Mouse (Mus musculus) adrenal gland, postnatal 4 days (tissue): ENCODE results near the gene Pbrm1. TPM values are rescaled to one million over a fixed set of nuclear protein-coding genes. Genes with fewer than 3 reads are reported as not detected.

Source experiments
- DNase-seq, 2 experiments: peaks; one replicate each; pipeline ENCODE4 v3.0.0; 2021 to 2022; ENCODE audit warnings: low spot score in 2 of 2, mixed read lengths in 2 of 2
- total RNA-seq, 2 experiments: library from RNA; stranded (reverse); gene quantifications; 2 replicates each; pipeline ENCODE4 v1.2.3; 2021

The Pbrm1 gene
- total RNA-seq, 2 experiments from 2014 or later: 71.4 to 77.5 TPM

DNA sequence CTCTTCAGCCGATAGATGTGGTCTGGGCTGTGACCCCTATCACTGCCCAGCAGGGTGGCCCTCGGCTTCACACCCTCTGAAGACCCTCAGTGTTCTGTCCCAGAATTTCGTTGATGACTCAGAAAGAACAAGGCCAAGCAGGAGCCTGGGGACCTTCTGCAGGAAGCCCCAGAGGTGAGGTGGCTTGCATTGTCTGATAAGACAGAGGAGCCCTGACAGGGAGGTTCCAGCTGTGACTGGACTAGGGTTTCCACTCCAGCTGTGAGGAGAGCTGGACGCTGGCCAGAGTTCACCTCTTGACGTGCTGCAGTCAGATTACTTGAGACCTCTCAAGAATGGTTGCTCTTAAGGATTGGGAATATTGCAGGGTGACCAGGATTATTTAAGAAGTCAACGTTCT lies 113.1 kb downstream of the Pbrm1 start:
- DNase-seq: no peak

DNA sequence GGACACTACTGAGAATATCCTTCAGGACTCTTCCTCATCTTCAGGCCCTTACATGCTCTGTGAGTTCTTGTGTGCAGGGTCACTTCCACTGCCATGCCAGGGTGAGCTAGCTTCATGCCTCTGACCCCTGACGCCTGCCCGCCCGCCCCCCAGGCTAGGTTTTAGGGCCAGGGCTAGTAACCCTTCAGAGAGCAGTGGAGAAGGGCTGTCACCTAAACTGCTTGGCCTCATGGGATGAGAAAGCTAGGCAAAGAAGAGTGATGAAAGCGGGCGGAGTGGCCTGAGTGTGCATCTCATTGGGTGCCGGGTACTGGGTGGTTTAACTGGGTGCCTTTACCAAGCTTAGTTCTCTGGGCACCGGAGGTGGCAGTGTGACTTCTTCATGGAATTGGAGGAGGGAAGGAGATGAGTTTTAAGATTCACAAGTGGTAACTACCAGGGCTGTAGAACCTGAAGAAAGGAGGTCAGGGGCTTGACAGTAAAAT lies 113.6 kb downstream of the Pbrm1 start:
- no peak for DNase-seq

DNA sequence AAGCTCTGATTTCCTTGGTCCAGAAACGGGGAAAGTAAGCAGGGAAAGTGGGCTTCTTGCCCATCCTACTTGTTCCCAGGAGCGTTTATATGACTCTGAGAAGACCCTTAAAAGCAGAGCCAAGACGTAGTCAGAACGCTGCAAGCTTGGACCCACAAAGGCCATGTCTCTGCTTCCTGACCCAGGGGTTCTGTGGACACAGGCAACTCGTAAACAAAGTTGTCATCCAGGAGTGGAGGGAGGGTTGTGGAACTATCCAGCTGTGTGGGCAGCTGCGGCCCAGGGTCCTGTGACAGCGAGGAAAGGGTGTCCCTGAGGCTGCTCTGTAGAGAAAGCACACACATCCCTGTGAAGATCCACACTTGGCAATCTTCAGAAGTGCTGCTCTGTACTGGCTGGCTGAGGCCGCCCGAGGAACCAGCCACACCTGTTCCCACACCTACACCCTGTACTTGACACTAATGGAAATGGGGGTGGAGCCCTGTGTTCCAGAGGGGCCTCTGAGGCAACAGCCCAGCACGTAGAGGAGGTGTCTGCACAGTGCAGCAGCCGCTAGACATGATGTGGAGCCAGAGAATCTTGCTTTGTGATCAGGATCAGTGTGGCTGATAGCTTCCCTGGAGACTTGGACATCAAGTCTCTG lies 114.2 kb downstream of the Pbrm1 start:
- no peak for DNase-seq

DNA sequence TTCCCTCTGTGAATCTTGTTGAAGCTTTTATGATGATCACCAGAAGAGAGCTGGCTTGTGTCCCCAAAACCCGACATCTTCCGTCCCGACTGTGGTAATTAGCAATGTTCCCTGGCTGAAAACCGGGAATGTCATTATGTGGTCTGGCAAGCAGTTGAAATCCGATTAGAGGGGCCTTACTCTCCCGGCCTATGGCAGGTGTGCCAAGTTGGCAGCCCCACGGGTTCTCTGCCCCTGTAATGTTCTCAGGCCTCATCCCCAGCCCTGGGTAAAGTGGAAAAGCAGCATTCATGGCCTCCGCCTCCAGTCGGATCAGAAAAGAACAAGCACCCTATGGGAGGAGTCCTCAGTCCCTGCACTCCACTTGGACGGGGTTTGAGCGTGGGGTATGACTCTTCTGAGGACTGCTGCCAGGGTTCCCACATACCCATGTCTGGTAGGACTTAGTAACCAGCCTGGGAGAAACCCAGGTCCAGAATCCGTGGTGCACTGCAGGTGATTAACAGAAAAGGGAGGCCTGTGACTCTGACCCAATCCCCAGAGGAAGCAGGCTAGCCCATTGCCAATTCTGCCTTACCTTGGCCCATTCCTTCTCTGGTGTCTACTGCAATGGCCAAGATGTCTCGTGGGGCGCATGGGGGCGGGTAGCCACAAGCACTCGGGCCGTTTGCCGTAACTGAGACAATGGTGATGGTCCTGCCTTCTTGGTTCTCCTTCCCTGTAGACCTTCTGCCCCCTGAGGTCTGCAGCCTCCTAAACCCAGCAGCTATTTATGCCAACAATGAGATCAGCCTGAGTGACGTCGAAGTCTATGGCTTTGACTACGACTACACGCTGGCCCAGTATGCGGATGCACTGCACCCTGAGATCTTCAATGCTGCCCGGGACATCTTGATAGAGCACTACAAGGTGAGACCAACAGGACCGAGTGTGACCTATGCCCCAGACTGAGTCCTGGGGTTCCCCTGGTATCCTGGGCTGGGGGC lies 115.4 kb downstream of the Pbrm1 start:
- DNase-seq: no peak

DNA sequence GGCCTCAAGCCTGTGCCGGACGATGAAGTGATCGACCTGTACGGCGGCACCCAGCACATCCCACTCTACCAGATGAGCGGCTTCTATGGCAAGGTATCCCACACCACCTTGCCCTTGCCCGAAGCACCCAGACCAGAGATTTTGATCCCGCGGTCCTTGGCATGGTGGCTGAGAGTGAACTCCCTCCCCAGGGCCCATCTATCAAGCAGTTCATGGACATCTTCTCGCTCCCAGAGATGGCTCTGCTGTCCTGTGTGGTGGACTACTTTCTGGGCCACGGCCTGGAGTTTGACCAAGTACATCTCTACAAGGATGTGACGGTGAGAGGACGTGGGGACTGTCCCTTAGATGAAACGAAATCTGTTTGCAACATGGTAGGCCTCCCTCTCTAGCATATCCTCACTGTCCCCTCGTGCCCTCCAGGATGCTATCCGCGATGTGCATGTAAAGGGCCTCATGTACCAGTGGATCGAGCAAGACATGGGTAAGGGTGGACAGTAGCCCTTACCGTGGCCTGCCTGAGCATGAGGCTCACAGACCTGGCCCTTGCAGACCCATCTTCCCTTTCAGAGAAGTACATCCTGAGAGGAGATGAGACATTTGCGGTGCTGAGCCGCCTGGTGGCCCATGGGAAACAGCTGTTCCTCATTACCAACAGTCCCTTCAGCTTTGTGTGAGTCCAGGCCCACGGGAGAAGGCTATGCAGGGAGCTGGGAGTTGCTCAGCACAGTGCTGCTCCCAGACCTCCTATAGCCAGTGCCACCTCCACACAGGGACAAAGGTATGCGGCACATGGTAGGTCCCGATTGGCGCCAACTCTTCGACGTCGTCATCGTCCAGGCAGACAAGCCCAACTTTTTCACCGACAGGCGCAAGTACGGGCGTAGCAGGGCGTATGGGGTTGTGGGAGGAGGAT lies 116.8 kb downstream of the Pbrm1 start:
- DNase-seq: no peak

- no peak for DNase-seq
These were observed 117.7 kb downstream of the Pbrm1 start for GRCm38 (mm10) chr14:31136411-31137280.

GRCm38 (mm10) chr14:31137281-31137595 lies 118.3 kb downstream of the Pbrm1 start:
- no peak for DNase-seq

DNA sequence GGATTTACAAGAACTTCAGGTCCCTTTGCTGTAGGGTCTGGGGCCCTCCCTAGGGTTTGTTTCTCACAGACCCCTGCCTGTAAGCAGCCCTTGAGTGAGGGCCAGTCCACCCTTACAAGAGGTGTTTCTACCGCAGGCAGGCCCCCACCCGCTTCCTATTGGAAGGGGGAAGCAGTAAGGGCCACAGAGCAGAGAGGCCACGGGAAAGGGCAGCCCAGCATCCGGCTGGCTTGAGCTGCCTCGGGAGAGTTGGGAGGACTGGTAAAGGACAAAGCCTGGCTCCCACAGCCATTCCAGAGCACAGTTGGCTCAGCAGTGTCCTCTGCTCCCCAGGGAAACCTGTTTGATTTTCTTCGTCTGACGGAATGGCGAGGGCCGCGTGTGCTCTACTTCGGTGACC lies 118.9 kb downstream of the Pbrm1 start:
- no peak for DNase-seq

GRCm38 (mm10) chr14:31138219-31138896 lies 119.4 kb downstream of the Pbrm1 start:
- DNase-seq: no peak

GRCm38 (mm10) chr14:31138897-31139429 lies 120.0 kb downstream of the Pbrm1 start:
- no peak for DNase-seq

DNA sequence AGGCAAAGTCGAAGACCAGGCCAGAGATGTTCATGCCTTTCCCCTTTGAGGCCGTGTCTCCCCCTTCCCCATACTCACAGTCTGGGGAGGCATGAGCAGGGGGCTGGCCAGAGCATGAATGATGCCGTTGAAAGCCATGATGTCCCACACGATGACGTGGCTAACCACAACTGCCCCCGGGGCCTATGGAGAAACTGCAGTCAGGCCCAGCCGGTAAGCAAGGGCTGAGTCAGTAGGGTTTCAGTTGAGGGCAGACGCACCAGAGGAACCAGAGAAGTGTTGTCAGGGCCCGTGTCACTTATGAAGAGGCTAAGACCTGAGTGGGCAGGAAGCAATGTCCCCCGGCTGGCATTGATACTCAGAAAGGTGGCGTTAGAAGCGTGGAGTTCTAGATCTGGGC lies 120.7 kb downstream of the Pbrm1 start:
- DNase-seq: no peak

DNA sequence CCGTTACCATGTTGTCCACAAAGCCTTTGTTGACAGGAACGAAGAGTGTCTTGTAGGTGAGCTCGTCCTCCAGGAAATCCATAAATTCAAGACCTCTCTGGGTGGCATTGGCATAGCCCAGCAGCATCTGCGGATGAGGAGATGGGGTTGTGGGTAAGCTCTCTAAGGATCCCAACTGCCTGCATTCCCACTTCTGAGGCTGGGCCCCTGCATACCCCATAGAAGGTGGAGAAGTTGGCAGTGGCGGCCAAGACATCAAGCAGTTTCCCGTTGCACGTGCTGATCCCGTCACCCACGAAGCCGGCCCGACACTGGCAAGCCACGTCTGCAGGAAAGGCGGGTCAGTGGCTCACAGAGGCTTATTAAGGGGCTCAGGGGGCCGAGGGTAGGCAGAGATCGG lies 121.2 kb downstream of the Pbrm1 start:
- DNase-seq: no peak

DNA sequence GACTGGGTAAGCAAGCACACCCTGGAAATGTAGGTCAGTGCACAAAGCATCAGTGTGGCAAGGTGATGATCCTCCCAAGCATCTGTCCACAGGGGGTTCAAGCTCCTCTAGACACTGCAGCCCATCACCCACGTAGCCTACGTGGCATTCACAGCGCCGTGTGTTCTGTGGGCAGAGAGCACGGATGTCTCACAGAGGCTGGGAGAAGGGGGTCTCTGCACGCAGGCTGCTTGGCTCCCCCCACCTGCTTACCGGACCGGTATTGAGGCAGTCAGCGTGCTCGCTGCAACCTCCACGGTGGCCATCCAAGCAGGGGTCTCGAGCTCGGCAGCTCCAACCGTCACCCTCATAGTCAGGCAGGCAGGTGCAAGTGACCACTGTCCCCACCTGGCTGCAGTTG lies 122.1 kb downstream of the Pbrm1 start:
- no peak for DNase-seq

DNA sequence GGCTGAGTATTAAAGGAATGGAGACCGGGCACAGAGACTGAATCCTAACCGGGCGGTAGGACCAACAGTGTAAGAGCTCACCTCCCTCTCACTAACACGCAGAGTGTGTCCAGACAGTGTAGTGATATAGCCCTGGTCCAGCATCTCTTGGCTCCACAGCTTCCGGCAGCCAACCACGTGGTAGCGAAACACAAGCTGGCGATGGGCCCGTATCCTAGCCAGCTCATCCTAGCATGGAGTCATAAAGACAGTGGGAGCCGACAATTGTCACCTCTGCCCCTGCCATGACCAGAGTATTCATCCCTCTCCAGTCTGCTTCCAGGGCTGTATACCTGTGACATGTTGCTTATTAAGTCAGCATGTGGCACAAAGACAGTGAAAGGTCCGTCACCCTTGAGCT lies 126.8 kb downstream of the Pbrm1 start:
- DNase-seq: no peak

DNA sequence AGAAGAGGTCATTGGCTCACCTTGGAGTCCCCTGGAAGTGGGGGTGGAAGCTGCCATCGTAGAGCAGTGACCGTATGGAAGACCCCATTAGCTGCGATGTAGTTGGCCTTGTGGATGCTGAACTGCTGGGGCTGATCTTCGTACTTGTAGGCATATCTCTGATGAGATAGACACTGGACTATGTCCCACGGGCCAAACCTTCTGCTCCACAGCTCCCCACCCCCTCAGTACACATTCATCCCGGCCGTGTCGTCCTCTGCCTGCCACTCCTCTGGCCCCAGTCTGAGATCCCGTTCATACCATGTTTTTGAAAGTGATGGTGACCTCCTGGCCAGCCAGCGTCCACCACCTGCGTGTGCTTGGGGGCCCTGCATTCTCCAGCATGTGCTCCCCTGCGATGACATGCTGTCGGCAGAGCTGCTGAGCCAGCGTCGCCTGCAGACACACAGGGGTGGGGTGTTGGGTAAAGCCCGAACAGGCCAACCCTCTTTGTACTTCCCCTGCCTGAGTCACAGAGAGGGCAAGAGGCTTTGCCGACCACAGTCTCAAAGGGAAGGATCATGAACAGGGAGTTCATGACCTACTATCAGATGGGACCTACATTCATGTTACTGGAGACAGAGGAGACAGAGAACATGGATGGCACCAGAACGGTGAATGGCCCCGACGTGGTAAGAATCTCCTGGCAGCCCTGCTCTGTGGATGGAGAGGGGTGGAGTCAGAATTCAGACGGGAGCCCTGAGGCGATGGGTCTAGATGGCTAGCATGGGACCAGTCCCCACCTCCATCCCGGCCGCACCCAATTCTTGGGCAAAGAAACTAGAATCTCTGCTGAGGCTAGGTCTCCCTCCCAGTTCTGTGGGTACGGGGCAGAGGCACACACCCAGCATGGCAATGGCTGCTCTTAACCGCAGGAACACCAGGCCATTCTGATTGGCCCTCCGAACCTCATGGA lies 141.5 kb downstream of the Pbrm1 start:
- no peak for DNase-seq

- DNase-seq: no peak
These were observed 142.3 kb downstream of the Pbrm1 start for GRCm38 (mm10) chr14:31161191-31161590.

- no peak for DNase-seq
These were observed 142.7 kb downstream of the Pbrm1 start for GRCm38 (mm10) chr14:31161638-31162037.

DNA sequence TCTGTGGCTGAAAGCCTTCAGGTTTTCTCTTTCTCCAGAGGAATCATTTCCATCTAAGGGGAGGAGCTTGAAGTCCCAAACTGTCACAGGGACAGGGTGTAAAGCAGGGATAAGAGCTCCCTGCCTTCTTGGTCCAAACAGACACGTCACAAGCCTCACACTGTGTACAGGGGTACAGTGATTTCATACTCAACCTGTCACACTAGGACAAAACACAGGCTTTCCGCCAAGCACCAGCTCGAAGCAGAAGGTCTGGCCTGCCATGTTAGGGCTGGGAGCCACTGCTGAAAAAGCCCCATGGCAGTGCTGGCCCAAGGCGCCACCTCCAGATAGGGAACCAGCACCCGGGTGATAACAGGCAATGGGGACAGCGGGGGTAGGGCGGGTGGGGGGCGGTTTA lies 145.1 kb downstream of the Pbrm1 start:
- no peak for DNase-seq
